Mouse (Mus musculus): ENCODE measurements around the gene Sun1.

DNA sequence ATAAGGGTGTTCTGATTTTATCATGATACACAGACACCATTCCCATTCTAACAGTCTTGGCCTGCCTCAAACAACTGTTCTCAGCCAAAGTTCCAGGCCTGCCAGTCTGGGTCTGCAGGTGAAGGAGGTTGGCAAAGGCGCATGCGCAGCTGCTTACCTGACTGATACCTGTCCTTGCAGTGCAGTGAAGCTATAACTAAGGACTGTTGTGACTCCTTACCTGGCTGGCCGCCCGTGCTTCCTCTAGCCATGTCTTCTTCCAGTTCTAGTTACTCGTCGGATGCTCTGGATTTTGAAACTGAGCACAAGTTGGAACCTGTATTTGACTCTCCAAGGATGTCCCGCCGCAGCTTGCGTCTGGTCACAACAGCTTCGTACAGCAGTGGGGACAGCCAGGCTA is 22.9 kb downstream of the Sun1 start:
- TF ChIP-seq CTCF (IDR thresholded peaks at IDR 0.05; ENCODE audit: low read depth, low read length) = no peak
- TF ChIP-seq POLR2A (IDR thresholded peaks at IDR 0.05; ENCODE audit: borderline replicate concordance, low read depth, low read length) = no peak
